Mouse (Mus musculus) heart, adult 2 months (tissue): ENCODE measurements at regions not wholly inside any gene's neighbourhood (a gene's known extent, or its start where the extent isn't known, plus 50 kb on each side); places are given as distances from the start of the nearest gene placed in this dataset.

ENCODE experiments used
- EP300 ChIP-seq: fragments of 200-500 bp; IDR thresholded peaks from 2 replicates; pipeline ENCODE4 v1.6.1; 2011; ENCODE audit warnings: low read depth, low read length, control low read depth; ENCODE audit not compliant: insufficient read depth
- POLR2A ChIP-seq: fragments of 200-500 bp; IDR thresholded peaks from 2 replicates; pipeline ENCODE4 v1.6.1; 2011; ENCODE audit warnings: mild to moderate bottlenecking, low read depth, low read length, control low read depth; ENCODE audit not compliant: insufficient read depth

DNA sequence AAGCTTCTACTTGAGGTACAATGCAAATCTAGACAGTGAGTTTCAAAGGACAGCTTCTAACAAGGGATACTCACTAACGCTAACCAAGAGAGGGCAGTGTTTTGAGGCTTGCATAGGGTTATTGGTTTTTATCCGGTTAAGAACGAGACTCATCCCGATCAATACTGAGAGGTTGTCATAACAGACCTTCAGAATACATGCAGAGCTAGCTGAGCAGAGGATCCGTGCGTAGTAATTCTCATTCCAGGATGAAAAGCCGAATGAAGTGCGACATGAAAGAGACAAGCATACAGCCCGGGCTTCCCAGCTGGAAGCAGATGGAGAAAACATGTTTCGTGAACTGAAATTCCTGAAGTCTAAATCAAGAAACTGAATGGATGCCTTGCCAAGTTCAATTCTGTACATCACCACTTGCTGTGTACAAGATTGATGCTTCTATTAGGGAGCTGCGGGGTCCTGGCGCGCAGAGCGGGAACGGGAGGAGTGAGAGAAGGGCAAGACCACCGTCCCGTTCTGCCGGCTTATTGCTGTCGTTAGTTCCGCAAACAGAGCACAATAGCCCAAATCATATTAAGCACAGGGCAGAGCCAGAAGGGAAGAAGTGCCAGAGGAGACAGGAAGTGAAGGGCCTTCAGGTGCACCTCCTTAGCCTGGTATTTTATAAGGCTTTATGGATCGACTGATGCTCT, 65.4 kb upstream of the Tes start:
- TF ChIP-seq POLR2A (no peak), EP300 (no peak)
